Mouse (Mus musculus): ENCODE results near the gene Atp6v1e2.

GRCm38 (mm10) chr17:86932896-86933295 lies 14.8 kb downstream of the Atp6v1e2 start:
- TF ChIP-seq TBP (conservative IDR thresholded peaks at IDR 0.05; ENCODE audit: low read depth, low read length) (no peak), CTCF (conservative IDR thresholded peaks at IDR 0.05 in 1 of 2, IDR thresholded peaks at IDR 0.05 in 1 of 2; ENCODE audit: low read depth in 2 of 2, low read length in 2 of 2) (no peak), GABPA (IDR thresholded peaks at IDR 0.05; ENCODE audit: insufficient replicate concordance, low read depth, low read length) (no peak), TCF12 (IDR thresholded peaks at IDR 0.05; ENCODE audit: low read depth, low read length) (no peak), E2F4 (IDR thresholded peaks at IDR 0.05; ENCODE audit: insufficient replicate concordance, low read depth, low read length) (no peak), ELF1 (IDR thresholded peaks at IDR 0.05; ENCODE audit: low read depth, low read length) (no peak), MAFK (IDR thresholded peaks at IDR 0.05; ENCODE audit: insufficient replicate concordance, low read length) (no peak), UBTF (IDR thresholded peaks at IDR 0.05; ENCODE audit: low read depth, low read length) (no peak), PAX5 (IDR thresholded peaks at IDR 0.05; ENCODE audit: low read length) (no peak), ETS1 (conservative IDR thresholded peaks at IDR 0.05; ENCODE audit: low read depth, low read length) (no peak), JUND (conservative IDR thresholded peaks at IDR 0.05; ENCODE audit: low read depth, low read length) (no peak), NRF1 (IDR thresholded peaks at IDR 0.05; ENCODE audit: low read depth, low read length) (no peak)
